Mouse (Mus musculus): Measurements from ENCODE around the gene Tbc1d2. TPM values are rescaled to one million over a fixed set of nuclear protein-coding genes. Genes with fewer than 3 reads are reported as not detected.
"Not testable (repeated sequence)": the region's sequence is repeated elsewhere in the genome, so short reads cannot be mapped to it uniquely, and the experiment has no call there.

Gene Tbc1d2
- total RNA-seq, 2 experiments from 2014 or later: 0.84 to 0.91 TPM

DNA sequence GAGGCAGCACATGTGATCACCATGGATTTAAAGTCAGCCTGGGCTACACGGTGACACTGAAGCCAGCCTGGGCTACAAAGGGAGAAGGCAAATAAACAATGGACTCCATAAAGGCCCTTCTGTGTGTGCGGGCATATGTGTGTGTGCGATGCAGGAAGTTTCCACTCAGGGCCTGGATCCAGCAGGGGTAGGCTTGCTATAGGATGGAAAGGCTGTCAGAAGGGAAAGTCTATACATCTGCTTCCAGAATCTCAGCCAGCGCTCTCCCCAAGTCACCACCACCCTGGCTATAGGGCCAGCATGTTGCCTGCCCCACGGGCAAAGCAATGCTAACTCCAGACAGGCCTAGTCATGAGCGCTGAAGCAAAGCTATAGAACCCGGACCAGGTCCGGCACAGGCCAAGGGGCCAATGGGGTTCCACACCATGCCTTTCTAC lies 6.3 kb downstream of the Tbc1d2 start:
- no peak for ATAC-seq (replicated peaks; ENCODE audit: low FRiP score, poor library complexity, severe bottlenecking)

DNA sequence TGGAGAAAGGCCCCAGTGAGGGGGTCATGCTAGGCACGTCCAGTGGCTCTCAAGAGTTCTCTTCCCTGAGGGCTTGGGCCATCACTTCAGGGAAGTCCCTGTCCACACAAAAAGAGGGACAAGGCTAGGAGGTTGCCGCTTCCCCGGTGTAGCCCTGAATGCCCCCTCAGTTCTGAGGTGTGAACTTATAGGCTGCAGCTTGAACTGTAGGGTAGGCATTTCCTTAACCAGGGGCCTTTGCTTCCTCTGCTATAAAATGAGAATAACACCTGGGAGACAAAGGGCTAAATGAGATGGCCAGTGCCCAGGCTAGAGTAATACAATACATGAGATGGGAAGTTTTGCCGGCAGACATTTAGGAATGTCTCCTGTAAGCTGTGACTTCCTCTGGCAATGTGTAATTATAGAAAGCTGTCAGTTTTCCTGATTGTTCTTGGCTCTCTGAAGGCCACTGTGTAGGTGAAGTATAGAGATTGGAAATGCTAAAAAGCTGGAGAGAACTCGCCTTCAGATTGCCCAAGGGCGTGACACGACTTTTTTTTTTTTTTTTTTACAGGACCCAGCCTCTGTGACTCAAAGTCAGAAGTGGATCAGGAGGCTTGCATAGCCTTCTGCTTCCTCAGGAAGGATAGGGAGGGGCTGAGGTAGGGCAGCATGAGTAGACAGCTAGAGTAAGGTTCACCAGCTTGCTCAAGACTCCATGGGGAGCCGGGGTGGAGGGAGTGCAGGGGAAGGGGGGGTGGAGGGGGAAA lies 6.9 kb downstream of the Tbc1d2 start:
- ATAC-seq (replicated peaks; ENCODE audit: low FRiP score, poor library complexity, severe bottlenecking): no peak

DNA sequence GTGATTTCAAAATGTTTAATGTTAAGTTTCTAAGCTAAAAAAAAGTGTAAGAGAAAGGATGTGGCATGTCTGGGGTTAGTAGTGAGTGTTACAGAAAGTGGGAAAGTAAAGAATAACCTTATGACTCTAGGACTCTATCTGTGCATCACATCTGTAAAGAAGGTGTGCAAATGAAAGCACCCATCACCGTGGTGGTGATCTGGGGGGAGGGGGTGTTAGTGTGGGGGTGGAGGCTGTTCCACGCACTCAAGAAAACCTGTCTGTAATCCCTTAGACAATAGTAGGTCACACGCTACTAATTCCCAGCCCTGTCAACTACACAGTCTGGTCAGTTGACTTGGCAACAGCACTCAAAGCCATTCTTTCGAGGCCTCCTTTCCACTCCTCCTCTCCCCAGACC lies 8.7 kb downstream of the Tbc1d2 start:
- ATAC-seq (replicated peaks; ENCODE audit: low FRiP score, poor library complexity, severe bottlenecking): no peak

DNA sequence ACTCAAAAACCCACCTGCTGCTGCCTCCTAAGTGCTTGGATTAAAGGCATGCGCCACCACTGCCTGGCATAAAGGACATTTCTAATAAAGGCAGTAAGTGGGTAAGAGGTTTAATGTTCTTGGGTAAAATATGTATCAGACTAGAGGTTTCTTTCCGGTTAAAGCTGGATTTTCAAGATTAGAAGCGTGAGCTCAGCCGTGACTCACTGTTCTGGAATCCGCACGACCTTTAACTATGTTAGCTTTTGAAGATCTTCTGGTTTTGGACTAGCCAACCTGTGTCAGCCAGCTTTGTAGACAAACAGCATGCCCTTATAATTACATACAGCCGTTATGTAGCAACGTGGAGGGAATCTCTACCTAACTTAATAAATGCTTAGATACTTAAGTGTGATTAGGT lies 10.1 kb downstream of the Tbc1d2 start:
- ATAC-seq (replicated peaks; ENCODE audit: low FRiP score, poor library complexity, severe bottlenecking): no peak

DNA sequence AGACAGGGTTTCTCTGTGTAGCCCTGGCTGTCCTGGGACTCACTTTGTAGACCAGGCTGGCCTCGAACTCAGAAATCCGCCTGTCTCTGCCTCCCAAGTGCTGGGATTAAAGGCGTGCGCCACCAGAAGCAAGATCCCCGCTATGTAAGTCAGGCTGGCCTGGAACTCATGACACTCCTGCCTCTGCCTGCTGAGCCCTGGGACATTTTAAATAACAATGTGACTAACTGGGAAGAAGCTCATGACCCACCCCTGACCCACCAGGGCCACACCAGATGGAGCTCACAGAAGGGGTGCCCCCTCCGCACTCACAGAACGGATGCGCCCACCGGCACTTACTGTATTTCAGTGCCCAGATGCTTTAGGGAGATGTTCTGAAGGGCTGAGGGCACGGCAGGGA lies 12.8 kb downstream of the Tbc1d2 start:
- ATAC-seq (replicated peaks; ENCODE audit: low FRiP score, poor library complexity, severe bottlenecking): not testable (repeated sequence)

DNA sequence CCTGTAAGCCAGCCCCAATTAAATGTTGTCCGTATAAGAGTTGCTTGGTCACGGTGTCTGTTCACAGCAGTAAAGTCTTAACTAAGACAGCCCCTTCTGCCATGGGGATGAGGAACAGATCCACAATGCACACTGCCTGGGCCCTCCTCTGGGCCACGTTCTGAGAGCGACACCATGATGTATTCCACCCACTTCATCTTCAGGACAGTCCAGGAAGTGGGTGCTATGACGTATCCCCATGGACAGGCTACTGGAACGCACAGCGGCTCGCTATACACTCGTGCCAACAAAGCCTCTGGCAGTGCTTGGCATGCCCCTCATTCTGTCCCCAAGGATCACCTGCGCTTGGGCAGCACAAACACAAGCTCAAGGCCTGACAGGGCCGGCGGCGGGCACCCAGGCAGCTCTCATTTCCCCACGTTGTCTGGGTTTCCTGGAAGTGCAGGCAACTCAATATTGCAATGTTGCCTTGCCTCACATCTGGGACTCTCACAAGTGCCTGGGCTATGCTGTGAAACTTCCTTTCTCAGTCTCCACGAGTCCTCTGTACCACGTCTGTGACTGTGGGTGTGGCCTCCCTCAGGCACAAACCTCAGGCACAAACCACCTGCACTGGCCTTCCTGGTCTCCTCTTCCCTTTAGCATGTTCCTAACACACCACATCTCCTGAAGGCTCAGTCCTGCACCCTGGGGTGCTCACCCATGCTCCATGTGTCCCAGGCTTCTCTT lies 14.1 kb downstream of the Tbc1d2 start:
- ATAC-seq (replicated peaks; ENCODE audit: low FRiP score, poor library complexity, severe bottlenecking): 0 out of 2 replicates have a peak, but pooled peaks have one; percentile 40

DNA sequence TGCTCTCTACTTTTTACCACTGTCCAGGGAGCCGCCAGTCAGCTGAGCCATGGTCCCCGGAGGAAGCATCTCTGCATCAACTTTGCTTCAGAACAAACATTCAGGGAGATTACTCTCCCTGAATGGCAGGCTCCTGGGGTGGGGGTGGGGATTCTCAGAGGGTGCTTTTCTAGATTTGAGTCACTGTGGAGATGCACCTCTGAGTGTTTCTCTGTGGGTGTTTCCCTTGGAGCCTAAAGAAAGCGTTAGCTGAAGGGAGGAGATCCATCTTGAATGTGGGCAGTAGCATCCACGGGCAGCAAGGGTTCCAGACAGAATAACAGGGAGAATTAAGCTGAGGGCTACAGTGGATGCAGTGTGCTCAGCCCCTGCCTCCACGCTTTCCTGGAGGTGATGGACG lies 15.1 kb downstream of the Tbc1d2 start:
- ATAC-seq (replicated peaks; ENCODE audit: low FRiP score, poor library complexity, severe bottlenecking): no peak

DNA sequence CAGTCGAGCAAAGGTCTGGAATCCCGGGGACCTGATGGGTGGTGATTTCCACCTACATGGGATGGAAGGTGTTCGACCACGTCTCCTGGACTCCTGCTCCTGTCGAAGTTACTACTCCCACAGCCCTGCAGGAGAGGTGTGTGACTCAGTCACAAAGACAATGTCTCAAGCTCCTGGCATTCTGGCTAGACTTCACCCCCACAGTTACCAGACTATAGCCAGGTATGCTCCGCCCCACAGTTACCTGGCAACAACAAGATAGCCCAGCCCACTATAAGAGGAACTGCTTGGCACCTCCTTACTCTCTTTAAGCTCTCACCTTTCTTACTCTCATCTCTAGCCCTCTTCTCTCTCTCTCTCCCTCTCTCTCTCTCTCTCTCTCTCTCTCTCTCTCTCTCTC lies 16.4 kb downstream of the Tbc1d2 start:
- ATAC-seq (replicated peaks; ENCODE audit: low FRiP score, poor library complexity, severe bottlenecking): not testable (repeated sequence)

DNA sequence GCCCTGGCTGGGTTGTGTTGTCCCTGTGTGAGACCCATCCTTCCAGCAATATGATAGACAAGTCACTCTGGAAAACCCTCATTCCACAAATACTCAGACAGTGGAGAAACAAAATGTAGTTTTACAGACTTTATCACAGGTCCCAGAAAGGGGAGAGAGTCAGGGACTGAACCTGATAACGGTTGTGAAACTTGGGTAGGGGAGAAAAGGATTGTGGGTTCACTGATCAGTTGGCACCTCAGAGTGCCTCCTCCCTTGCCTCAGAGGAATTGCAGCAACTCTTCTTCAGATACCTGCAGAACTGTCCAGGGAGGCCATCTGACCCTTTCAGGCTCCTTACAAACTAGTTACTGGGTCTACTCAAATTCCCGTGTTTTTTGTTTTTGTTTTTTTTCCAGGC lies 17.5 kb downstream of the Tbc1d2 start:
- no peak for ATAC-seq (replicated peaks; ENCODE audit: low FRiP score, poor library complexity, severe bottlenecking)

DNA sequence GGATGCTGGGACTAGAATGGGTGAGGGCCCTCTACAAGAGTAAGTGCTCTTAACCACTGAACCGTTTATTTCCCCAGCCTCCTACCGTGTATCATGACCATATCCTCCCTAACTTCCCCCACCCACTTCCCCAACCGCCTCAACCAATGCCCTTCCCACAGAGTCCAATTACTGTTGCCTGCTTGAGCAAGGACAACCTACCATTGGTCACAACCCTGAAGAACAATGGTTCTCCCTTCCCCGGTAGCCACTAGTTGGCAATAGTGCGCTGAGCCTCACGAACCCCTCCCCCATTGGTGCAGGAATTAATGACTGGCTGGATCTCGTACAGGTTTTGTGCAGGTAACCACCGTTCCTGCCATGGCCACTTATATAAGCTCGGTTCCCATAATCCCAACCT lies 19.6 kb downstream of the Tbc1d2 start:
- ATAC-seq (replicated peaks; ENCODE audit: low FRiP score, poor library complexity, severe bottlenecking): no peak

DNA sequence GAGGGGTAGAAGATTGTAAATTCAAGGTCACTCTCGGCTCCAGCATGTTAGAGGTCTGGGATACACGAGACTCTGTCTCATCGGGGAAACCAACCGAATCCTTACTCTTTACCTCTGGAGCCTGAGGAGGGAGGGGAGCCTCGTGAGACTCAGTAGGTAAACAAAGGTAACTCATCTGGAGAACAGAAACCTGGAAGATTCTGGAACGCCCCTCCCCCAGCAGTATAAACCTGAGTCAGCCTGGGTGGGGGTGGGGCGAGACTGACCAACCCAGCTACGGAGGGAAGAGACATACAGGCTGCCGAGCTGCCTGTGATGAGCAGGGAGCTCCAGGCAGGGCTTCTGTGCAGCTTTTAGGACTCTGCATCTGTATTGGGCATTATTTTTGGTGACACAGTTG lies 21.1 kb downstream of the Tbc1d2 start:
- ATAC-seq (replicated peaks; ENCODE audit: low FRiP score, poor library complexity, severe bottlenecking): no peak

DNA sequence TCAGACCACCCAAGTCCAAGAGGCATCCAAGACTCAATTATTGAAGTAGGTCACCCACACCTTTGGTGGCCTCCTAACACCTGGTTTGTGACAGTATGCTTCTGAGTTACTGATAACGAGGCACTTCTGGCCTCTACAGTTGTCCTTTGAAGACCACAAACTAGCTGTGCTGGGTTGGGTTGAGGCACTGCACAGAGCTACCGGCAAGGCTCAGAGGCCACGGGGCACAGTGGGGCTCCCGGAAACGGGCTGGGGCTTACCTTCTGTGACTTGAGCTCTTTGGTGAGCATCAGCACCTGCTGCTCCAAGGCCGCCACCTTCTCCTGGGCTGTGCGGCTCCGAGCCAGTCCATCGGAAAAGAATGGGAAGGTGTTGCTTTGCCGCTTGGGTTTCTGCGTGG lies 21.9 kb downstream of the Tbc1d2 start:
- no peak for ATAC-seq (replicated peaks; ENCODE audit: low FRiP score, poor library complexity, severe bottlenecking)

DNA sequence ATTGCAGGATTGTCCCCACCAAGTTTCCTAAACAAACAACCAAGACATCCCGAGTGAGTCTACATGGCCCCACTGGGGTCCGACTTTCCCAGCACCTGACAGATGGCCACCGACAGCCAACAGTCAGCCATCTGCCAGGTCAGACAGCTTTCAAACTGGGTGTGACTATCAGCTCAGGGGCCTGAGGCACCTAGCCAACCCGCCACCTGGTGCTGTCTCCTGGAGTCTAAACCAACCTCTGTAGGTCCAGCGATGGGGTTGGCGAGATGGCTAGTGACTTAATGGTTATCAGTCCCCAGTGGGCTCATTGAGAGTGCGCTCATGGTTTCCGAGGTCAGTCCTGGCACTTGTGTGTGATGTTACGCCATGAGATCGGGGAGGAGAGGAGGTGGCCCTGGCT lies 24.9 kb downstream of the Tbc1d2 start:
- ATAC-seq (replicated peaks; ENCODE audit: low FRiP score, poor library complexity, severe bottlenecking): no peak

DNA sequence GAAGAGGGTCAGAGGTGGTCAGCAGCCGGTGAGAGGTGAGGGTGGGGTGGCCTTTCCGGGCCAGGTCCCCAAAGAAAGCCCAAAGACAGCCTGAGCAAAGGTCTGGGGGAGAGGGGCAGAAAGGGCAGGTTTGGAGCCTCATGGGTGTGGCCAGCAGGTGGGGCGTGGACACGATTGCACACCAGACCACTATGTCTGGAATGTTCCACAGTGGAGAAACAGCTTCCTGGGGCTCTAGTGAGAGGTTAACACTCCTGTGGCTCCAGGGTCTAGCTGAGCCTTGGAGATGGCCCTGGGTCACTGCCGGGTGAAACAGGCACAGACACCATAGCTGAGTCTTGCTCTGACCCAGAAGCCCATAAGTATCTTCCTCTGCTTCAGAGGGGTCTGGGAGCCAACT lies 27.0 kb downstream of the Tbc1d2 start:
- ATAC-seq (replicated peaks; ENCODE audit: low FRiP score, poor library complexity, severe bottlenecking): no peak

DNA sequence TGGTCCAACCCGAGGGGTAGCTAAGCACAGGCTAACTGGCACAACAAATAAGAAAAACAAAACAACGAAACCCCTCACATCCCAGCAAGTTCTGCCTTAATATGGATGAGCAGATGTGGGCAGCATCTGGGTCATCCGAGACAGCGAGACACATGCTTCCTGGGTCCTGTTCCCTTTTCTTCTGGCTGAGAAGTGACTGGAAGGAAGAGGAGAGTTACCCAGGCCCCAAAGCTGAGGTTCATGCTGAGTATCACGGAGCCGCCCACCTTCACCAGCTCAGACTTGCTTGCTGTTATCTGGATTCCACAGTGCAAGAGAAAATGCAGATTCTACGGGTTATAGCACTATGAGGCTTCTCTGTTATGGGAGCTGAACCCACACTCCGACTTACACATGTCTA lies 29.1 kb downstream of the Tbc1d2 start:
- ATAC-seq (replicated peaks; ENCODE audit: low FRiP score, poor library complexity, severe bottlenecking): no peak

DNA sequence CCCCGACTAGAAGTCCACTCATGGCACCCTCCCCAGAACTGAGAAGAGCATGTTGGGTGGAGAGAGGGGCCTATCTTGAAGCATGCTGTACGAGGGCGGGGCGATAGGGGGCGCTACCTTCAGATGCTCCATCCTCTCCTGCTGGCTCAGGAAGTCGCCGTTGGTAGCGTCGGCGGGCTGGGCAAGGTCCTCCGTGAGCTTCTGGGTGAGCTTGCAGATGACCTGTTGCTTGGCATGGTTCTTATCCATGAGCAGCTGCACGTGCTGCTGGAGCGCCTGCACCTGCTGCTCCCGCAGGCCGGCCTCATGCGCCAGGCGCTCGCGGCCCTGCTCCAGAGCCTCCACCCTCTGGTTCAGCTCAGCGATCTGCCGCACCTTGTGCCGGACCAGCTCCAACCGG lies 29.7 kb downstream of the Tbc1d2 start:
- ATAC-seq (replicated peaks; ENCODE audit: low FRiP score, poor library complexity, severe bottlenecking): no peak

DNA sequence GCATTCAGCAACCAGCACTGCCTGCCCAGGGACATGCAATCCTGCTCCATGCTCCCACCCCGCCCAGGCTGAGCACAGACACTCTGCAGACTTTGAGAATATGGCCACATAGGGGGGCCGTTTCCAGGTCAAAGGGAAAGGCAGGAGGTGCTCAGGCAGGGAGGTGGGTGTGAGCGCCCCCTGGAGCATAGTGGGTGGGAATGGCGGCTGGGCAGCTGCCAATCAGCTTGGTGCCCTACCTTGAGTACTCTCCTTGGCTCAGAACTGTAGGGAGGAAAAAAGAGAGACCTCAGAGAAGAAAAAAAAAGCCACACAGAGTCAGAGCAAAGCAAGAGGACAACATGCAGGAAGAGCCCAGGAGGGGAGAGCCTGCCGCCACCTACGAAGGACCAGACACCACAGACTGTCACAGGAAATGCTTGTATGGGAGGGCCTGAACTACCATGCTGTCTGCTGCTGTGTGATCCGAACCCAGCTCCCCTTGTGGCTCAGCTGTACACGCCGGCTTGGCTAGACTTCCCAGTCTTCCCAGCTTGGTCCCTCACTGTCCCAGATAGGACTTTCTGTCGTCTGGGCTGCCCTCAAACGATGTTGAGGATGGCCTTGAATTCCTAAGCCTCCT lies 31.7 kb downstream of the Tbc1d2 start:
- ATAC-seq (replicated peaks; ENCODE audit: low FRiP score, poor library complexity, severe bottlenecking): no peak

DNA sequence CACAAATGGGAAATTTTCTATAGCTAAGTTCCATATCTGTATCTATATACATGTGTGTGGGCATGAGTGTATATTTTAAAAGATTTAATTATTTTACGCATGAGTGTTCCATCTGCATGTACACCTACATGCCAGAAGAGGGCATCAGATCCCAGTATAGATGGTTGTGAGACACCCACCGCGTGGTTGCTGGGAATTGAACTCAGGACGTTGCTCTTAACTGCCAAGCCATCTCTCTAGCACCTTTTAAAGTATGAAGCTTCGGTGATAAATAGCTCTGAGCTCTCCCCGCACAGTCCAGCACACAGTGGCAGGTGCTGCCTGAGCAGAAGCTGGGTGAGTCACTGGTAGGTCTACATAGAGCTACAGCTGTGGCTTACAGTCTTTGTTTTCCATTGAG lies 32.6 kb downstream of the Tbc1d2 start:
- no peak for ATAC-seq (replicated peaks; ENCODE audit: low FRiP score, poor library complexity, severe bottlenecking)

DNA sequence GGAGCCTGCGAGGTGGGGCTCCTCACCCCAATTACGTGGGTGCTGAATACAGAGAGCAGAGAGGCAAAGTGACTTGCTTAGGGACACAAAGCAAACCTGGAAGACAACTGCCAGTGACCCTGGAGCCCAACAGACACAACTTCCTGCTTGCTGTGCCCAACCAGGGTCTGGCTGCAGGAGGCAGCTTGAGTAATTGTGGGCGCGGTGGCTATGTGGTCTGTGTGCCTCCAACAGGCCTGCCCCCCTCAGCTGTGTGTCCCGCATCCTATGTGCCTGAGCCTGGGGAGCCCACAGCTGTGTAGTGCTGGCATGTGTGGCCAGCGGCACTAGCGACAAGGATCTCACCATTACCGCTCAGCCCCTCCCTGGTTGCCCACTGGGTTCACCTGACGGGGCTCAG lies 35.4 kb downstream of the Tbc1d2 start:
- ATAC-seq (replicated peaks; ENCODE audit: low FRiP score, poor library complexity, severe bottlenecking): no peak

DNA sequence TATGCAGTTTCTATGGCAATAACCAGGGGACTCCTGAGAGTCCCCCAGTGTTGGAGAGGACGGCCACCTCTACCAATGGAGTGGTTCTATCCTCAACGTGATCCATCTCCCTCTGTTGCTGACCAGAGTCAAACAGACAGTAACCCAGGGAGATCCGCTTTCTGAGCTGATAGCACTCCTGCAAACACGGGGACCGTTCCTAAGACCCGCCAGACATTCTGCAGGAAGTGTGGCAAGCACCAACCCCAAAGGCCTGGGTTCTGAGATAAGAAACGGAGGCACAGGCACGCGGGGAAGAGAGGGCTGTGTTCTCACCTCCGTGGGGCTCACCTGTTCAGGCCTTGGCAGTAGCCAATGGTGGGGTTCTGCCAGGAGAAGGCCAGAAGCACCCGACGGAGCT lies 36.4 kb downstream of the Tbc1d2 start:
- ATAC-seq (replicated peaks; ENCODE audit: low FRiP score, poor library complexity, severe bottlenecking): no peak

DNA sequence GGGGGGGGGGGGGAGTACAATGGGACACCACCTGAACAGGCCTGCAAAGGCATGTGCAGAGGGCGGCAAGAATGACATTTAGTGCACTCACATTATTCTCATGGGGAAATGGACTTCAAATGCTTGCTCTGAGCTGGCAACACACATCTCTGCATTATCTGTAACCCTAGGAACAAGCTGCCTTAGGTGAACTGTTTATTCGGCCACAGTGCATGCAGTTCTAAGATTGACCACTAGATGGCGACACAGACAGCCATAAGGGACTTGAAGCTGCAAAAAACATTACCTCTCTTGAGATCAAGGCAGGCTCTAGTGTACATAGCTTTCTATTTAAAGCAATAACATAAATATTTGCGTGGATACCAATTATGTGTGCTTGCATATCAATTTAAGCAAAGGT lies 38.8 kb downstream of the Tbc1d2 start:
- ATAC-seq (replicated peaks; ENCODE audit: low FRiP score, poor library complexity, severe bottlenecking): peak; percentile 61; the same call in 1 of the 2 replicates
